Mouse (Mus musculus): ENCODE measurements around the gene Rpl13a.

GRCm38 (mm10) chr7:45090251-45090977 lies 38.1 kb downstream of the Rpl13a start:
- TF ChIP-seq CTCF (conservative IDR thresholded peaks at IDR 0.05; ENCODE audit: low read length) (no peak), NANOG (IDR thresholded peaks at IDR 0.05; ENCODE audit: borderline replicate concordance, low read length) (no peak), POU5F1 (IDR thresholded peaks at IDR 0.05; ENCODE audit: borderline replicate concordance, low read length) (no peak)
